Mouse (Mus musculus): ENCODE measurements at regions not wholly inside any gene's neighbourhood (a gene's known extent, or its start where the extent isn't known, plus 50 kb on each side); places are given as distances from the start of the nearest gene placed in this dataset.

- Histone ChIP-seq H3K27me3 (ENCODE audit: control insufficient read depth, insufficient read depth, low read length) (no peaks in the 10 kb centered on the region), H3K36me3 (ENCODE audit: control insufficient read depth, insufficient read depth, low read length) (no peaks in the 10 kb centered on the region), H3K4me1 (replicated peaks; ENCODE audit: control insufficient read depth, insufficient read depth, low read length) (no peaks in the 10 kb centered on the region), H3K4me2 (replicated peaks; ENCODE audit: low read depth, low read length) (no peak overlapping the region), H3K9me3 (ENCODE audit: control insufficient read depth, low read length) (no peaks in the 10 kb centered on the region), H3K4me3 (ENCODE audit: low read depth, low read length) (no peak overlapping the region), H3K9ac (ENCODE audit: low read depth, low read length) (no peak overlapping the region), H3K27ac (ENCODE audit: low read depth, low read length) (no peak overlapping the region)
- 46% methylated on average over 2 of the region's 2 CpGs for WGBS
- DNase-seq (ENCODE audit: low spot score) (no peak), ATAC-seq (ENCODE audit: low FRiP score) (no peak)
These were observed 536.8 kb upstream of the Tenm2 start for GRCm38 (mm10) chr11:37772481-37773089.

DNA sequence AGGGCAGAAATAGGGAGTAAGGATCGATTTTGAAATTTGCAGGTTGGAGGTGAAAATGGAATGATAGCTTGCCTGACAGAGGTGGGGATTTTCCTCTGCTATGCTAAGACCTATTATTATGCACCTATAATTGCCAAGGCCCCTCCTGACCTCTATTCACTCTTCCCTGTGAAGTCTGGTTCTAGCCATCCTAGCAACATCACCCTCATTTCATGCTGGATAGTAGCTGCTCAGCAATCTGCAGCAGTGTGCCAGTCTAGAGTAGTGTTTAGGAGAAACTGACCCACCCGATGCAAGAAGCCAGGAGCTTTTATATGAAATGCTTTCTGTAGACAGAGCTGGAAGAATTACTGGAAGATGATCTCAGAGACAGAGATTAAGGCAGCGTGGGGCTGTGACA is 535.1 kb upstream of the Tenm2 start:
- DNase-seq (ENCODE audit: low spot score) (no peak), ATAC-seq (ENCODE audit: low FRiP score) (no peak)
- Histone ChIP-seq H3K4me3 (ENCODE audit: low read depth, low read length) (no peak overlapping the region), H3K4me2 (replicated peaks; ENCODE audit: low read depth, low read length) (no peak overlapping the region), H3K27ac (ENCODE audit: low read depth, low read length) (no peak overlapping the region), H3K4me1 (replicated peaks; ENCODE audit: control insufficient read depth, insufficient read depth, low read length) (no peaks in the 10 kb centered on the region), H3K36me3 (ENCODE audit: control insufficient read depth, insufficient read depth, low read length) (no peaks in the 10 kb centered on the region), H3K27me3 (ENCODE audit: control insufficient read depth, insufficient read depth, low read length) (no peaks in the 10 kb centered on the region), H3K9me3 (ENCODE audit: control insufficient read depth, low read length) (no peaks in the 10 kb centered on the region), H3K9ac (ENCODE audit: low read depth, low read length) (no peak overlapping the region)
- WGBS, result 76% methylated on average over 3 of the region's 3 CpGs

- no peak overlapping the region for H3K9ac ChIP-seq (ENCODE audit: low read depth, low read length)
- H3K4me3 ChIP-seq (ENCODE audit: low read depth, low read length), result no peak overlapping the region
- H3K4me2 ChIP-seq (replicated peaks; ENCODE audit: low read depth, low read length), result no peak overlapping the region
- no peaks in the 10 kb centered on the region for H3K9me3 ChIP-seq (ENCODE audit: control insufficient read depth, low read length)
- no peaks in the 10 kb centered on the region for H3K4me1 ChIP-seq (replicated peaks; ENCODE audit: control insufficient read depth, insufficient read depth, low read length)
- no peaks in the 10 kb centered on the region for H3K36me3 ChIP-seq (ENCODE audit: control insufficient read depth, insufficient read depth, low read length)
- 70% methylated on average over 3 of the region's 3 CpGs for WGBS
- H3K27me3 ChIP-seq (ENCODE audit: control insufficient read depth, insufficient read depth, low read length), result no peaks in the 10 kb centered on the region
- ATAC-seq (ENCODE audit: low FRiP score) (no peak), DNase-seq (ENCODE audit: low spot score) (no peak)
- H3K27ac ChIP-seq (ENCODE audit: low read depth, low read length), result no peak overlapping the region
These were observed 532.4 kb upstream of the Tenm2 start for GRCm38 (mm10) chr11:37768121-37768520.

GRCm38 (mm10) chr11:37735992-37736391 is 500.2 kb upstream of the Tenm2 start:
- no peak overlapping the region for H3K4me2 ChIP-seq (replicated peaks; ENCODE audit: low read depth, low read length)
- H3K9me3 ChIP-seq (ENCODE audit: control insufficient read depth, low read length), result no peaks in the 10 kb centered on the region
- no peak overlapping the region for H3K27ac ChIP-seq (ENCODE audit: low read depth, low read length)
- H3K4me3 ChIP-seq (ENCODE audit: low read depth, low read length), result no peak overlapping the region
- no peak for DNase-seq (ENCODE audit: low spot score)
- no peak overlapping the region for H3K9ac ChIP-seq (ENCODE audit: low read depth, low read length)
- ATAC-seq (ENCODE audit: low FRiP score), result no peak
- no peaks in the 10 kb centered on the region for H3K4me1 ChIP-seq (replicated peaks; ENCODE audit: control insufficient read depth, insufficient read depth, low read length)
- H3K27me3 ChIP-seq (ENCODE audit: control insufficient read depth, insufficient read depth, low read length), result no peaks in the 10 kb centered on the region
- no peaks in the 10 kb centered on the region for H3K36me3 ChIP-seq (ENCODE audit: control insufficient read depth, insufficient read depth, low read length)

DNA sequence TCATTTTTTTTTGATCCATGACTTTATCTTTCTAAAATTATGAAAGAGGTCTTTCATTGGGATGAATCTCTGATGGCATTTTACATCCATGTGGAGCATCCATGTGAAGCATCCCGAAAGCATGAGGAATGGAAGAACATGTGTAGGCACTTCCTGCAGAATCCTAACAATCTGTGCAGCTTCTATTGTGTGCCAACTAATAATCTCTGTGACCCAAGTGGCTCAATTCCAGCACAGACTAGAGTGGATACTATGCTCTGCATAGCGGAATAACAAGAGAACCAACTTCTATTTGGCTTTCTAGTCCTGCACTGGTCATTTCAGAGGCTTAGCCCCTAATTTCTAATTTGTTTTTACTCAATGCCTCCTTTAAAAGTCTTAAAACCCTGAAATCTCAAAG is 499.7 kb upstream of the Tenm2 start:
- 83% methylated on average over 2 of the region's 2 CpGs for WGBS

DNA sequence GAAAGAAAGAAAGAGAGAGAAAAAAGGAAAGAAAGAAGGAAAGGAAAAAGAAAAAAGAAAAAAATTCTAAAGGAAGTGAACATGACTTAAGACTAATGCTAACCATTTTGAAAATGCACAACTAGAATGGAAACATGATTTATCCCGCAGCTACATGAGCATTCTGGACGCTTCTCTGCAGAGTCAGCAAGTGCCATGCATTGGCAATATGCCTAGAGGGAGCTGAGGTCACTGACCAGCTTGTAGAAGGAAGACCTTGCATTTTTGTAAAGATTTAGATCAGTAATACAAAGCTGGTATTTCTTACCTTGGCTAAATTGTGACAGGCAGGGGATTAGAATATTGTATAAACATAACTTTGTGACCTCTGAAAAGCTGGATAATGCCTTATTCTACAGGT is 461.2 kb upstream of the Tenm2 start:
- H3K4me2 ChIP-seq (replicated peaks; ENCODE audit: low read depth, low read length), result no peak overlapping the region
- ATAC-seq (ENCODE audit: low FRiP score) (no peak), DNase-seq (ENCODE audit: low spot score) (no peak)
- H3K4me3 ChIP-seq (ENCODE audit: low read depth, low read length), result no peak overlapping the region
- no peak overlapping the region for H3K27ac ChIP-seq (ENCODE audit: low read depth, low read length)
- WGBS, result 77% methylated on average over 2 of the region's 2 CpGs
- H3K27me3 ChIP-seq (ENCODE audit: control insufficient read depth, insufficient read depth, low read length), result no peaks in the 10 kb centered on the region
- H3K9ac ChIP-seq (ENCODE audit: low read depth, low read length), result no peak overlapping the region
- no peaks in the 10 kb centered on the region for H3K9me3 ChIP-seq (ENCODE audit: control insufficient read depth, low read length)
- H3K4me1 ChIP-seq (replicated peaks; ENCODE audit: control insufficient read depth, insufficient read depth, low read length), result no peaks in the 10 kb centered on the region
- no peaks in the 10 kb centered on the region for H3K36me3 ChIP-seq (ENCODE audit: control insufficient read depth, insufficient read depth, low read length)

More for the DNA sequence above, 499.7 kb upstream of the Tenm2 start:
- Histone ChIP-seq H3K36me3 (ENCODE audit: control insufficient read depth, insufficient read depth, low read length) (no peaks in the 10 kb centered on the region), H3K9ac (ENCODE audit: low read depth, low read length) (no peak overlapping the region), H3K4me3 (ENCODE audit: low read depth, low read length) (no peak overlapping the region), H3K27me3 (ENCODE audit: control insufficient read depth, insufficient read depth, low read length) (no peaks in the 10 kb centered on the region), H3K9me3 (ENCODE audit: control insufficient read depth, low read length) (no peaks in the 10 kb centered on the region), H3K4me1 (replicated peaks; ENCODE audit: control insufficient read depth, insufficient read depth, low read length) (no peaks in the 10 kb centered on the region), H3K27ac (ENCODE audit: low read depth, low read length) (no peak overlapping the region), H3K4me2 (replicated peaks; ENCODE audit: low read depth, low read length) (no peak overlapping the region)
- DNase-seq (ENCODE audit: low spot score) (no peak), ATAC-seq (ENCODE audit: low FRiP score) (no peak)

- DNase-seq (ENCODE audit: low spot score) (no peak), ATAC-seq (ENCODE audit: low FRiP score) (peak; percentile 57; the same call in 1 of the 2 replicates)
- Histone ChIP-seq H3K27me3 (ENCODE audit: control insufficient read depth, insufficient read depth, low read length) (no peaks in the 10 kb centered on the region), H3K36me3 (ENCODE audit: control insufficient read depth, insufficient read depth, low read length) (no peaks in the 10 kb centered on the region), H3K9ac (ENCODE audit: low read depth, low read length) (no peak overlapping the region), H3K9me3 (ENCODE audit: control insufficient read depth, low read length) (no peaks in the 10 kb centered on the region), H3K4me2 (replicated peaks; ENCODE audit: low read depth, low read length) (no peak overlapping the region), H3K4me1 (replicated peaks; ENCODE audit: control insufficient read depth, insufficient read depth, low read length) (no peaks in the 10 kb centered on the region), H3K27ac (ENCODE audit: low read depth, low read length) (no peak overlapping the region), H3K4me3 (ENCODE audit: low read depth, low read length) (no peak overlapping the region)
- 71% methylated on average over 1 of the region's 1 CpGs for WGBS
These were observed 442.9 kb upstream of the Tenm2 start for GRCm38 (mm10) chr11:37678484-37679193.

- no peaks in the 10 kb centered on the region for H3K4me1 ChIP-seq (replicated peaks; ENCODE audit: control insufficient read depth, insufficient read depth, low read length)
- H3K4me3 ChIP-seq (ENCODE audit: low read depth, low read length), result no peak overlapping the region
- H3K9me3 ChIP-seq (ENCODE audit: control insufficient read depth, low read length), result no peaks in the 10 kb centered on the region
- ATAC-seq (ENCODE audit: low FRiP score), result no peak
- H3K27ac ChIP-seq (ENCODE audit: low read depth, low read length), result no peak overlapping the region
- H3K27me3 ChIP-seq (ENCODE audit: control insufficient read depth, insufficient read depth, low read length), result no peaks in the 10 kb centered on the region
- no peak overlapping the region for H3K9ac ChIP-seq (ENCODE audit: low read depth, low read length)
- no peak overlapping the region for H3K4me2 ChIP-seq (replicated peaks; ENCODE audit: low read depth, low read length)
- DNase-seq (ENCODE audit: low spot score), result no peak
- H3K36me3 ChIP-seq (ENCODE audit: control insufficient read depth, insufficient read depth, low read length), result no peaks in the 10 kb centered on the region
- 63% methylated on average over 3 of the region's 3 CpGs for WGBS
These were observed 435.6 kb upstream of the Tenm2 start for GRCm38 (mm10) chr11:37671320-37671719.

DNA sequence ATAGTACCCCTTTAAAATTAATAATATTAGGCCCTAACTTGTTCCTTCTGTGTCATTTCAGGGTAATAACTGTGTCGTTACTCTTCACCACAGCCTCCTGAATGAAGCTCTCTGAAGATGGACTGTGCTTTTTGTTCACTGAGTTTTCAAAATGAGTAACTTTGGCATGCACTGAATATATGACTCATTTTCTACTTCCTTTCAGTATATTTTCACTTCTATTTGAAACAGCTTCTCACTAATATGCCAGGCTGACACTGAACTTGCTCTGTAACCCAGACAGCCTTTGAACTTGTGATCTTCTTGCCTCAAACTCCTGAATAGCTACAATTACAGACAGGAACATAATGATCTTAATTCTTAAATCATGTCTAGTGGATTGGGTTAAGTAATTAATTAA is 431.2 kb upstream of the Tenm2 start:
- ATAC-seq (ENCODE audit: low FRiP score), result no peak

More for the DNA sequence above, 431.2 kb upstream of the Tenm2 start:
- 88% methylated on average over 1 of the region's 1 CpGs for WGBS
- no peaks in the 10 kb centered on the region for H3K27me3 ChIP-seq (ENCODE audit: control insufficient read depth, insufficient read depth, low read length)
- H3K4me1 ChIP-seq (replicated peaks; ENCODE audit: control insufficient read depth, insufficient read depth, low read length), result no peaks in the 10 kb centered on the region
- no peak overlapping the region for H3K9ac ChIP-seq (ENCODE audit: low read depth, low read length)
- H3K4me2 ChIP-seq (replicated peaks; ENCODE audit: low read depth, low read length), result no peak overlapping the region
- no peak for DNase-seq (ENCODE audit: low spot score)
- no peaks in the 10 kb centered on the region for H3K36me3 ChIP-seq (ENCODE audit: control insufficient read depth, insufficient read depth, low read length)
- no peaks in the 10 kb centered on the region for H3K9me3 ChIP-seq (ENCODE audit: control insufficient read depth, low read length)
- H3K4me3 ChIP-seq (ENCODE audit: low read depth, low read length), result no peak overlapping the region
- no peak overlapping the region for H3K27ac ChIP-seq (ENCODE audit: low read depth, low read length)
